Mouse (Mus musculus) frontal cortex, postnatal 10 days (tissue): ENCODE results near the gene Tom1l2.
A peak's percentile ranks its signal among the peaks of the same experiment; 100 is the strongest.

ENCODE experiments used
- DNase-seq, 2 experiments: peaks; one replicate each; pipeline ENCODE4 v3.0.0; 2022; ENCODE audit warnings: low spot score in 2 of 2, mixed read lengths in 1 of 2

Tom1l2 gene

DNA sequence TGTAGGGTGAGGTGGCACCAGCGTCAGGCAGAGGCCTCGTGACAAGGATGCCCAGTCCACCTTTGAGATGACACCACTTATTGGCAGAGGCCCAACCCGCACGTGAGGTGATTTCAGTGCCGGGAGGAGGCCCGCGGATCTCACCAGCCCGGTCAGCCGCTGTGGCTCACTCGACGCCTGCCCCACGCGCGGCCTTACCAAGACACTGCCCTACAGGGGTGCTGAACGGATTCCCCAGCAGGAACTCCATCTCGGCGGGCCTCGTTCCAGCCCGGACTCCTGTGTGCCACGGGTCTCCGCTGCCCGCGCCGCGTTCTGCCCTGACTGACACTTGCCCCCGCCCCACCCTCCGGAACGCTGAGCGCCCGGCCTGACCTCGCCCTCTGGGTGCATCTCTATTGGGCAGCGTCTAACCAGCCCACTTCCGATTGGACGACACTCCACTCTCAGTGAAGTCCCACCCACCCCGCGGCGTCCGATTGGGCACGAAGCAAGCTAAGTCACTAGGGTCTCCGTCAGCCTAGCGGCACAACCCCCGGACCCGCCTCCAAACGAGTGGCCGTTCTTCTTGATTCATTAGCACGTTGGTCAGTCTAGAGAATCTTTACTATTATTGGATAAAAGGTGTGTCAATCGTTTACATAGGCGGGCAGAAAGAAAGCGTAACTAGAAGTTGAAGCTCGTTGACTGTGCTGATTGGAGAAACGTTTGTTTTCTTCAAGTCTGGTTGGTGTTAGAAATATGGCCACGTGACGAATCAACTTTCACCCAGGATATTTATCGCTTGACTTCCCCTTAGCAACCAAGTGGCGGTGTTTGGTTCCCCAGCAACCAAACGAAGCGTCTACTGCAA, at the start of gene Tom1l2, which contains the start of gene Drc3:
Gene Tom1l2 (minus strand): TSS at position 347 of the 853 bp plus-strand sequence.
Gene Drc3 (plus strand): TSS at position 771 of the 853 bp plus-strand sequence.
- DNase-seq = peak; percentile 99 to 100

DNA sequence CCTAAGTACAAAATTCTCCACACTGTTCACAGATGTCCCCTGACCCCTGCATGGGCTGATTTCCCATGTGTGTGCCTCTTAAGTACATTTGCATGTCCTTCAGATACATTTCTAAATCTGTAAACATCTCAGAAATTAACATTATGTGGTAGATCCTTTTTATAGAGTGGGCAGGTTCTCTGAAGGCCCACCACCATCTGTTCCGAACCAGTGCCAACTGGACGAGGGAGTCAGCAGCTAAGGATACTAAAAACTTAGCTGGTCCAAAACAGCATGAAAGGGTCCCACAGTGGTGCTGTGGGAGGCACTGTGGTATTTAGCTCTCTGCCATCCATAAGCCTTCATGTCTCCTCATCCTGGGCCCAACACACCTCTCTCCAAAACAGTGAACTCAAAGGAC, 44.5 kb upstream of the Tom1l2 start:
- DNase-seq = peak; percentile 34 to 49

DNA sequence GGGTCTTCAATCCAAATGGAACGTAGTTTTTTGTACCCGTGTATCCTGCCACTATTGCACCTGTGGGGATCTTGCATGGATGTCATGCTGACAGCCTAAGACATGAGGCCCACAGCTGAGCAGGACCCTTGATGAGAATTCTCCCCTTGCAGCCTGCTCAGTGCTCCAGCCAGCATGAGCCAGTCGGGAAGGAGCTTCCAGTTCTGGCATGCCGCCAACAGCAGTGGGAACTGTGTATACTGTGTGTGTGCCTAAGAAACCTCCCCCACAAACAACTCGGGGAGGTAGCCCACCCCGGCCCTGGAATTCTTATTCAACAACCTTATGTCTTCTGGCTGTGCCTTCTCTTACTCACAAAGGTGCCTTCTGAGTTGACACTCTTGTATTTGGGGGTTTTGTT, 43.8 kb upstream of the Tom1l2 start:
- peak in 1 of 2 experiments; percentile 35 for DNase-seq

- no peak for DNase-seq
Observed at GRCm38 (mm10) chr11:60391346-60391745, 38.6 kb upstream of the Tom1l2 start.

DNA sequence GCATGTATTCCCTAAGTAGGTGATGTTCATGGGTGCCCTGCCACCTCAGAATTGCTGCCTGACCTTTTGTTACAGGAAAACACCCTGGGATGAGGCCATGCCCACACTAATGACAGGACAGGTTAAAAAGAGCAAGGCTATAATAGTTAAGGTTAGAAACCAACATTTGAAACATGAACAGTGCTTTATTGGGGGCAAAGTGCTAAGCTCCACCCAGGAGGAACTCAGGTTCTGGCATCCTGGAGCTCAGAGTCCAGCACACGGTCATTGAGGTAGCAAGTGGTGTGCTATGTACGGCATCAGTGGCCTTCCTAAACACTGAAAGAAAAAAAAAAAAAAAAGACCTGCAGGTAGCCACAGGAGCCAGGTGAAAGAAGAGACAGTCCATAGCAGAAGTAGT, 35.2 kb upstream of the Tom1l2 start:
- no peak for DNase-seq

GRCm38 (mm10) chr11:60385946-60386345, 33.2 kb upstream of the Tom1l2 start:
- DNase-seq = no peak

DNA sequence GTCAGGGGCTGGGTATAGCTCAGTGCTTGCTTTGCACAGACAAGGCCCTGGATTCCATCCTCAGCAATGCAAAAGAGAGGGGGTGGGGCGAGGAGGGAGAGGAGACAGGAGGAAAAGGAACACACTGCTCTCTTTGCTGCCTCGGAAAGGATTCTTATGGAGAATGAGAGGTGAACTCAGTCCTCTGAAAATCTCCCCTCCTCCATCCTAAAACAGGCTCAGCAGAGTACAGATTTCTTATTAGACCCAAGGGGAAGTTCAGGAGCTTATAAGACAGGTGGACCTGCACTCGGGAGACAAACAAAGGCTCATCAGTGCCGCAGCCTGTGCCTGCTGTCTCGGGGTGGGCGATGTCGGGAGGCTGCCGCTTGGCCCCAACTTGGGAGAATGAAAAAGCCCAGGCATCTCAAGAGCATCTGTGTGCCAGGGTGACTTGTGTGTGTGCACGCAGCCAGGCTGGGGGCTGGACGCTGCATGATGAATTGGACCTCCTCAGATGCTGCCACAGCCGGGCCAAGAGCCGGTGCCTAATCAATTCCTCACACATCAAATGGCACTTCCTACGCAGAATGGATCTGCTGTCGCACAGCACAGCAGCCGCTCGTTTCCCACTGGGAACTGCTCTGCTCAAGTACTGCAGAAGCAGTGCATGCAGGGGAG, 32.2 kb upstream of the Tom1l2 start:
- peak; percentile 60 to 64 for DNase-seq

DNA sequence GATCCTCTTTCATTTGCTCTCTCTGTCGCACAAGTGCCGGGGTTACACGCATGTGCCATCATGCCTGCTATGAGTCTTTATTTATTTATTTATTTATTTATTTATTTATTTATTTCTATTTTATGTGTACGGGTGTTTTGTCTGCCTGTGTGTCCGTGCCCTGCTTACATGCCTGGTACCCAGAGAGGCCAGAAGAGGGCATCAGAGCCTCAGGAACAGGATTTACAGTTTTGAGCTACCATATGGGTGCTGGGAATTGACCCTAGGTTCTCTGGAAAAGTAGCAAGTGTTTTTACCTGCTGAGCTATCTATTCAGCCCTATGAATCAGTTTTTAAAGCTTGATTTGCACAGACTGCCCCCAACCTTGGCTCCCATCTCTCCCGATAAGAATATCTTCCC, 30.8 kb upstream of the Tom1l2 start:
- DNase-seq = no peak

- no peak for DNase-seq
Observed at GRCm38 (mm10) chr11:60374481-60374880, 21.8 kb upstream of the Tom1l2 start.

DNA sequence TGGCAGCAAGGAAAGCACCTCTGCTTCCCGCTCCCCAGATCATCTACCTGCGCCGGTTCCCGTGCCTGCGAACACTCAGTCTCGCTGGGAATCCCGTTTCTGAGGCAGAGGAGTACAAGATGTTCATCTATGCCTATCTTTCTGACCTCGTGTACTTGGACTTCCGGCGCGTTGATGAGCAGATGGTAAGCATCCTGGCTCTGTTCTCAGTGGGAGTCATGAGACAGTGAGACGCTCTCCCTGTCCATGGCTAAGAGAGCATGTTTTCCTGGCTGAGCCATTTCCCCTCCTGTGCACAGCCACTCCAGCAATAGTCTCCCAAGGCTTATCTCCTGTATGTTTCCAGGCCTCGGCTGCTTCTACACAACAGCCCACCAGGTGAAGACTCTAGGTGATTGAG, 17.7 kb upstream of the Tom1l2 start:
- DNase-seq = no peak

DNA sequence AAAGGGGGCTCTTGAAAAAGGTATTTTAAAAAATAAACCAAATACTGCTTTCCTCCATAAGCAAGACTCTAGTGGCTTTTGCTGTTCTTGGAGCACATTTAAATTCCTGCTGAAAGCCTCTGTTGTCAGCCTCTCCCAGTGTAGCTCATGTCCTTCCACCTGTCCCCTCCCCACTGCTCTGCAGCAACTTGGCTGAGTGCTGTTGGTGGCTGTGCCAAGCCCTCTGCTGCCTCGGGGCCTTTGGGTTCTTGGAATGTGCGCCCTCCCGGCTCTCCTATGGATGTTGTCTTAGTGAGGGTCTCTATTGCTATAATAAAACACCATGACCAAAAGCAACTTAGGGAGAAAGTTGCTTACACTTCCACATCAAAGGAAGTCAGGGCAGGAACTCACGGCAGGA, 16.7 kb upstream of the Tom1l2 start:
- no peak for DNase-seq

DNA sequence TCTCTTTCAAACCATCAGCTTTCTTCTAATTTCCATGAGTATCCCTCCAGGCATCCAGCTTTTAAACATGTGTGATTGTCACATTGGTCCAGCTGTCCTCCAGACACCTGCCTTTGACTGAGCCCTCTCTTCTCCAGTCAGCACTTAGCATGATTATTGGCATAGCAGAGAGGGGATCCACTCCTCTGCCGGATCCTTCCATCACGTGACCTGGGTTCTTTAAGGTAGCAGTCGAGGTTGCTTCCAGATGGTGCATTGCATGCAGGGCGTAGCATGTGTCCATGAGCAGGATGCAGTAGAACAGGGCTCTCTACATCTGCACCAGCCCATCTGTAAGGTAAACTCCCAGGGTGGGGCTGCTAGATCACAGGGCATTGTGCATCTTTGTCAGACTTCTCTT, 16.2 kb upstream of the Tom1l2 start:
- DNase-seq = no peak

GRCm38 (mm10) chr11:60367256-60367655, 14.6 kb upstream of the Tom1l2 start:
- no peak for DNase-seq

GRCm38 (mm10) chr11:60366239-60367019, 13.7 kb upstream of the Tom1l2 start:
- DNase-seq = no peak

DNA sequence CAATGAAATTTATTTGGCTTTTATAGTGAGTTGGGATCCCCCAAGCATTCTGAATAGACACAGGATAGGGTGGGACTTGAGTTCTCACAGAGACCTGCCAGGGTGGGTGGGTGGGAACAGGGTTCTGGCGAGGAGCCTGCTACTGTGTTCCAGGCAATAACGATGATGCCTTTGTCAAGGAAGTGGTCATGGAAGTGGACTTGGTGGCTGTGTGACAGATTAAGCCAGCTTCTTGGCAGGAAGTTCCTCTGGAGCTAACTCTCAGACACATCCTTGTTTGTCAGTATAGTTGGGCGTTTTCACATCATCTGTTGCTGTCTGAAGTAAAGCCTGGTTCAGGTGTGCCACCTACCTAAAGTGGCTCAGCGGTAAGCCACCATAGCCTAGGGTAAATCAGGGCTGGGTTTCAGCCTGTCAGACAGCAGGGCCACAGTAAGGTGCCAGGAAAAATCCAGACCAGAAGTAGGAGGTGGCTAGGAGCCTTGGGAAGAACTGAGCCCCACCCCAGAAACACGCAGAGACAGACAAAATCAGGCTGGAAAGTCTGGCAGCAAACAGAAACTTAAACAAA, 8.0 kb upstream of the Tom1l2 start:
- DNase-seq = no peak

- DNase-seq = no peak
Observed at GRCm38 (mm10) chr11:60359936-60360335, 7.2 kb upstream of the Tom1l2 start.

GRCm38 (mm10) chr11:60359138-60359537, 6.4 kb upstream of the Tom1l2 start:
- no peak for DNase-seq

GRCm38 (mm10) chr11:60358548-60358947, 5.8 kb upstream of the Tom1l2 start:
- DNase-seq = no peak

- no peak for DNase-seq
Observed at GRCm38 (mm10) chr11:60357116-60357515, 4.4 kb upstream of the Tom1l2 start.

- no peak for DNase-seq
Observed at GRCm38 (mm10) chr11:60355952-60356351, 3.2 kb upstream of the Tom1l2 start.

- DNase-seq = peak; percentile 49 to 51
Observed at GRCm38 (mm10) chr11:60351925-60352371, 757 bp downstream of the Tom1l2 start.

GRCm38 (mm10) chr11:60351388-60351787, 1.3 kb downstream of the Tom1l2 start:
- no peak for DNase-seq
